Mouse (Mus musculus): ENCODE data around the gene Sdccag8.

Gene Sdccag8

GRCm38 (mm10) chr1:176814591-176815062 lies at the start of gene Sdccag8:
Sdccag8 (plus strand) TSS chr1:176814660.
- peak; percentile 92 to 95 for DNase-seq

DNA sequence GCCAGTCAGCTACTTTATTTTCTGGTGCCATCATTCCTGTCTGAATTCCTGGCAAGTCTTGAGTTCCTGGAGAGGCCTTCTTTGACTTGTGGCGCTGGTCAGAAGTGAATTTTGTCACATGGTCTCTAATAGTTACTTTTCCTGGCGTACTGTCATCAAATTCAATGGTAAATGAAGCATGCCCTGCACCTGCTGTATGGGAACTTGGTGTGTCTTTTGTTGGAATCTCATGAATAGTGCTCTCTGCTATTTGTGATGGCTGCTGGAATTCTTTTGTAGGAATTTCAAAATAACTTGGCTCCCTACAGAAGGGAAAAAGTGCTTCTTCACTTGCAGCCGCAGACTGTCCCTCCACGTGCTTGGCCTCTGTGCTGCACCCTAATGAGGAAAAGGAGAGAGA lies 39.9 kb upstream of the Sdccag8 start:
- DNase-seq, result no peak

GRCm38 (mm10) chr1:176789326-176789725 lies 25.1 kb upstream of the Sdccag8 start:
- no peak for DNase-seq

- no peak for DNase-seq
These were observed 22.3 kb upstream of the Sdccag8 start for GRCm38 (mm10) chr1:176792175-176792574.

GRCm38 (mm10) chr1:176798673-176799072 lies 15.8 kb upstream of the Sdccag8 start:
- DNase-seq, result no peak

GRCm38 (mm10) chr1:176800728-176801365 lies 13.6 kb upstream of the Sdccag8 start:
- no peak for DNase-seq

GRCm38 (mm10) chr1:176810161-176810560 lies 4.3 kb upstream of the Sdccag8 start:
- DNase-seq, result no peak

DNA sequence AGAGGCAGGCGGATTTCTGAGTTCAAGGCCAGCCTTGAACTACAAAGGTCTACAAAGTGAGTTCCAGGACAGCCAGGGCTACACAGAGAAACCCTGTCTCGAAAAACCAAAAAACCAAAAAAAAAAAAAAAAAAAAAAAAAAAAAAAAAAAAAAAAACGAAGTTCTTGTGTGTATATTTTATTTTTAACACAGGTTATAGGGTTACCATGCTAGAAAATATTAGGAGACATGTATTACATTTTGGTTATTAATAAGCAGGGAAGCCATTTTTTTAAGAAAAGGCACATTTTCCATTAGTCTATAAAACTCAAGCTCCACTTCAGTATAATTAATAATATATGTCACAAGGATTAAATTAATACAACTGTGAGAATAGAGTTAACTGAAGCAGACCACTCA lies 2.6 kb upstream of the Sdccag8 start:
- no peak for DNase-seq

DNA sequence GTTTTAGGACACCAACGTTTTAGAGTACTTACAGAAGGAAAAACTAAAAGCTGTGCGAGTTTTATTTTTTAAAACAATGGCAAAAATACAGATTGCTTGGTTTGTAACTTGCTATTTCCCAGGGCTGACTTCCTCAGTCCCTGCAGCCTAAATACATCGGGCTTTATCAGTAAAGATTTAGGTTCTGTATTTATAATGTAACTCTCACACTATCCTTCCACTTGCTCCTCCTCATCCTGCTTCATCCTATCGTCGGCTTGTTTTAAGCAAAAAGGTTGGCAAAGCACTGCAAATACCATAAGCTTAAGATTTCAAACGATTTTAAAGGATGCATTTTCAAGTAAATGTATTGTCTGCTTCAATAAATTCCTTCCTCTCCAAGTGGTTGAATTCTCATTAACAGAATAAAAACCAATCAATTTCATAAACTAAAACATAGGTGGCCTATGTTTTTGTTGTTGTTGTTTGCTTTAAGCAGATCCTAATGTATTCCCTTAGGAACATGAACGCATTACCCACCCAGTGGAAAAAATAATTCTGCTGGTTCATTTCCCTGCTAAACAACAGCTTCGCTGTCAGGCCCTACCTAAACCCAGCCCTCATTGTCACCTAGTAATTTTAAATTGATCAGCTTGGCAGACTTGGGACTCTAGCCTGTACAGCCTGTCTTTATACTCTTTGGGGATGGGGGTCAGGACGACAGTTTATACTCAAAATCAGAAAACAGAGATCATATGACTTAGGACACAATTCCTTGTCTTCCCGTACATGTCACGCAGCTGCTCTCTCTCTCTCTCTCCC lies 1.8 kb upstream of the Sdccag8 start:
- no peak for DNase-seq

- peak; percentile 81 to 82 for DNase-seq
These were observed 996 bp upstream of the Sdccag8 start for GRCm38 (mm10) chr1:176813292-176814035.

DNA sequence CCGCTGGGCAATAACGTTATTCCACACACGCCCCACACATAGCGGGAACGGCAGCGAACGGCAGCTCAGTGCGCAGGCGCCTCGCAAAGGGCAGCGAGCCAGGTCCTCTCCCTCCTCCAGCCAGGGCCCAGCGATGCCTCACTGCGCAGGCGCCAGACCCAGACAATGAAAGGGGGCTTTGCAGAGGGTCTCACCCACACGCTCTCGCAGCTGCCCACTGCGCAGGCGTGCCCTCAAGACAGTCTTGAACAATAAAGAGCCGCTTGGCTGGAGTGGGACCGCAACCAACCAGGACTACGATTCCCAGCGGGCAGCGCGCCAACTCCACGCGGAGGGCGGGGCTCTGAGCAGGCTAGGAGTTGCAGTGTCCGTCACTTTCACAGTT lies 432 bp upstream of the Sdccag8 start, which contains the start of gene Cep170:
Gene Cep170 (minus strand): TSS at position 32 of the 385 bp plus-strand sequence.
- peak; percentile 100 for DNase-seq

DNA sequence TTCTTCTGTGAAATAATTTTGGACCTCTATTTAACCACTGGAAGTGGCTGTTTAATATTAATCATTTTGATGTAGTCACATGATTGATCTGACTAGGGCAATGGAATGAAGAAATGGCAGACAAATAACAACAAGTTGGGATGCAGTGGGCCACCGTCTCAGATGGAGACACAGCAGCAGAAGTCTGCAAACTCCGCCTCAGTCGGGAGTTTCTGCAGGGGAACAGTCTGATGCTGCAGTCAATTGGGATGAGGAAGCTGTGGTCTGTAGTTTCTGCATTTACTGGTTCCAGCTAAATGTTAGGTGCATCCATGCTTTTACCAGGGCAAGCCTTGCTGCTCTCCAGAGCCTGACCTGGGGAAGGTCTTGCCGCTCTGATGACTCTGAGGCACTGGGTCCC lies 2.3 kb downstream of the Sdccag8 start:
- DNase-seq, result no peak

DNA sequence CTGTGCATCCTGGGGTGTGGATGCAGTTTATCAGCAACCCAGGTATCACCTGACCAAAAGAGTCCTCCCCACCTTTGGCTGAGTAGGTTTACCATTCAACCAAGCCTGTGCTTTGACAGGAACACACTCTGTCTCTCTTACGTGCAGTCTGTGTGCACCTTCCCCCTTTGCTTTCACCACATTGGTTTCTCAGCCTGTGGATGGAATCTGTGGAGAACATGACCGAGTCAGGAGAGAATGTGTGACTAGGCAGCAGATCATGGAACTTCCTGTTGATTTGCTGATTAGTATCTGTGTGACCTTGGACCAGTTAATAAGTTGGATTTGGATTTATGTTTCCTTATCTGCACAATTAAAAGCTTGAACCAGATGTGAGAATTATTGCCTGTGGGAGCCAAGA lies 3.7 kb downstream of the Sdccag8 start:
- no peak for DNase-seq

GRCm38 (mm10) chr1:176818763-176819162 lies 4.3 kb downstream of the Sdccag8 start:
- no peak for DNase-seq

DNA sequence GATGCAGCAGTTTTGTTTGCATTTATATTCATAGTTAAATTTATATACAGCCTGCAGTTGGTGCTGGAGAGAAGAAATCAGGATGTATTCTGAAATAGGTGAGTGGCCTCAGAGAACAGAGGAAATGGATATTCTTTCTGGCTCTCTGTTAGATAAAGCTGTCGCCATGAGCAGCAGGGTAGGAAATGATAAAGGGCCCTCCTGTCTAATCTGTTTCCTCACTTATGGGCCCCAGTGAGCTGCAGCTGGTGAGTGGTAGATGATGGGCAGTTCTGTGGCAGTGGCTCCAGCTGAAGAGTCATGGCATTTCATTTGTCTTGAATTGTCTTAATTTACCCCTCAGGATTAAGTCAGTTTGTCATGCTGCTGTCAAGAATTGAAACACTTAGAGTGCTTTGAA lies 7.5 kb downstream of the Sdccag8 start:
- DNase-seq, result no peak

- DNase-seq, result no peak
These were observed 8.5 kb downstream of the Sdccag8 start for GRCm38 (mm10) chr1:176822949-176823348.

- DNase-seq, result no peak
These were observed 9.4 kb downstream of the Sdccag8 start for GRCm38 (mm10) chr1:176823889-176824288.

GRCm38 (mm10) chr1:176824611-176825010 lies 10.2 kb downstream of the Sdccag8 start:
- no peak for DNase-seq

GRCm38 (mm10) chr1:176825084-176825483 lies 10.6 kb downstream of the Sdccag8 start:
- no peak for DNase-seq

- DNase-seq, result no peak
These were observed 11.7 kb downstream of the Sdccag8 start for GRCm38 (mm10) chr1:176826186-176826585.

DNA sequence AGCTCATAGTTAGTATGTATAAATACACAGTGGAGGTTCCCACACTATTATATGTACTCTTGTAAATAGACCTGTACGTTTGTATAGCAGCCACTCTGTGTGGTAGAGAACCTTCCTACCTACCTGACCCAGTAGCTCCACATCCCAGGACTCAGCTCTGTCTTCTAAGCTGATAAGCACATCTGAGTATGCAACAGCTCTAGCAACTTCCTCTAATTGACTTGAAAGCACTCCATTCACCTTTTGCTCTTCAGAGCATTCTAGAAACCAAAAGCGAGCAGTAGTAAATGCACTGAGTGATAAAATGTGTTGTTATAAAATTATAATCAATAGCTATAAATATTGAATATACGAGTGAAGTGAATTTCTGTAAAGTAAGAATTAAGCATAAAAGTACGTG lies 12.5 kb downstream of the Sdccag8 start:
- no peak for DNase-seq

DNA sequence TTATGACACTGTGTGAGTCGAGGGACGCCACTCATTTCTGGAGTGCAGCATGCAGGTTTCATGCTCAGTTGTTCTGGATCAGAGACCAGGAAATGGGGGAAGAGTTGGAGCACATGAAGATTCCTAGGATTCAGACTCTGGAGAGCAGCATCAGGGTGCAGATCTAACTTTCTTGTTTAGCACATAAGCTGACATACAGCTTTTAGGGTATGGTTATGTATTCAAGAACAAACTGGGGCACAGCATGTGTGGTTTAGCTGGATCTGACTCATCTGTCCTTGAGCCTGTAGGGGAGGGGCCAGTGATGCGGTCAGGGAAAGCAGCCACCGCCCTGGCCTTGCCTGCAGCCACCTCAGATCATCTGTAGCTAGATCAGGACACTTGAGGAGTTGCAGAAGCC lies 12.9 kb downstream of the Sdccag8 start:
- DNase-seq, result no peak

DNA sequence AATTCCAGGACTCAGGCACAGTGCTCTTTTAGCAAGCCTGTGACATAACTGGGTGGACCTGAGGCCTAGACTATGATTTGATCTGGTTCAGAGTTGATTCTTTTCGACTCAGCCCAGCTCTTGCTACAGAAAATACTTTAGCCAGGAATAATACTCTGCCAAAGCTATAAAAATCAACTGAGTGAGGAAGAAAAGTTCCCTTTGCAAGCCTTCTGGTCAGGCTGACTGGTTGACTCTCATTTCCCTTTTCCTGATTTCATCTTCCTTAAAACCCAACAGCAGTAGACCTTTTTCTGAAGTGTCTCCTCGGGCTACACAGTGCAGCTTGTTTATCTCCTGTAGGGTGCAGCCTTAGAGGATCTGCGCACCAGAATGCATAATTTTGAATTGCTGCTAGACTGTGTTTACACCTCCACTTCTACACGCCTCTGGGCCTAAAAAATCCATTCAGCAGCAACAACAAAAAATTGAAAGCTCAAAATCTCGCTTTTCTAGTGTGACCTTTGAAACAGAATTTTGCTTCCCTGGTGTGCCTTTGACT lies 13.6 kb downstream of the Sdccag8 start:
- no peak for DNase-seq

Measured in cerebellum, postnatal 14 days (tissue).